Mouse (Mus musculus): ENCODE measurements around the gene Dera.

Gene Dera

GRCm38 (mm10) chr6:137759681-137760080 is 5.3 kb downstream of the Dera start:
- no peak for DNase-seq

GRCm38 (mm10) chr6:137760966-137761365 is 6.6 kb downstream of the Dera start:
- no peak for DNase-seq

- no peak for DNase-seq
Observed at GRCm38 (mm10) chr6:137764572-137765210, 10.3 kb downstream of the Dera start.

GRCm38 (mm10) chr6:137766177-137766576 is 11.8 kb downstream of the Dera start:
- no peak for DNase-seq

GRCm38 (mm10) chr6:137771621-137772250 is 17.4 kb downstream of the Dera start:
- no peak for DNase-seq

- DNase-seq, result no peak
Observed at GRCm38 (mm10) chr6:137772918-137773636, 18.7 kb downstream of the Dera start.

- DNase-seq, result no peak
Observed at GRCm38 (mm10) chr6:137773637-137774028, 19.3 kb downstream of the Dera start.

GRCm38 (mm10) chr6:137774166-137774565 is 19.8 kb downstream of the Dera start:
- no peak for DNase-seq

GRCm38 (mm10) chr6:137775159-137775558 is 20.8 kb downstream of the Dera start:
- DNase-seq, result no peak

- DNase-seq, result no peak
Observed at GRCm38 (mm10) chr6:137776981-137777380, 22.6 kb downstream of the Dera start.

GRCm38 (mm10) chr6:137783899-137784637 is 29.7 kb downstream of the Dera start:
- no peak for DNase-seq

GRCm38 (mm10) chr6:137788976-137789590 is 34.7 kb downstream of the Dera start:
- no peak for DNase-seq

- no peak for DNase-seq
Observed at GRCm38 (mm10) chr6:137789658-137790057, 35.3 kb downstream of the Dera start.

- no peak for DNase-seq
Observed at GRCm38 (mm10) chr6:137795494-137795893, 41.1 kb downstream of the Dera start.

- DNase-seq, result no peak
Observed at GRCm38 (mm10) chr6:137796596-137797567, 42.5 kb downstream of the Dera start.

- no peak for DNase-seq
Observed at GRCm38 (mm10) chr6:137799253-137799652, 44.9 kb downstream of the Dera start.

- no peak for DNase-seq
Observed at GRCm38 (mm10) chr6:137803456-137804005, 49.2 kb downstream of the Dera start.

- DNase-seq, result no peak
Observed at GRCm38 (mm10) chr6:137804121-137804520, 49.8 kb downstream of the Dera start.

- no peak for DNase-seq
Observed at GRCm38 (mm10) chr6:137804606-137805005, 50.3 kb downstream of the Dera start.

- DNase-seq, result no peak
Observed at GRCm38 (mm10) chr6:137806342-137806741, 52.0 kb downstream of the Dera start.

GRCm38 (mm10) chr6:137806806-137807205 is 52.5 kb downstream of the Dera start:
- no peak for DNase-seq

Measured in thymus, postnatal 4 days (tissue).